Mouse (Mus musculus) C2C12 (cell line): ENCODE data around the gene Sppl3.

Experiments used
- CEBPB ChIP-seq: IDR thresholded peaks from one replicate; pipeline ENCODE4 v1.6.1; 2011; ENCODE audit warnings: low read depth, mild to moderate bottlenecking, control low read depth, moderate library complexity
- CTCF ChIP-seq: IDR thresholded peaks from one replicate; pipeline ENCODE4 v1.5.1; 2011; ENCODE audit not compliant: control insufficient read depth, insufficient read depth, insufficient read length
- MYOG ChIP-seq: IDR thresholded peaks from one replicate; pipeline ENCODE4 v1.6.1; 2011; ENCODE audit not compliant: control insufficient read depth, insufficient read length; ENCODE audit errors: extremely low read depth

- TF ChIP-seq CTCF (no peak), MYOG (no peak), CEBPB (no peak)
Measured at GRCm38 (mm10) chr5:115018270-115018669, 7.3 kb downstream of the Sppl3 start.
